Comparison of ENCODE assay signal across 13 mouse cellular contexts in the genomic region with DNA sequence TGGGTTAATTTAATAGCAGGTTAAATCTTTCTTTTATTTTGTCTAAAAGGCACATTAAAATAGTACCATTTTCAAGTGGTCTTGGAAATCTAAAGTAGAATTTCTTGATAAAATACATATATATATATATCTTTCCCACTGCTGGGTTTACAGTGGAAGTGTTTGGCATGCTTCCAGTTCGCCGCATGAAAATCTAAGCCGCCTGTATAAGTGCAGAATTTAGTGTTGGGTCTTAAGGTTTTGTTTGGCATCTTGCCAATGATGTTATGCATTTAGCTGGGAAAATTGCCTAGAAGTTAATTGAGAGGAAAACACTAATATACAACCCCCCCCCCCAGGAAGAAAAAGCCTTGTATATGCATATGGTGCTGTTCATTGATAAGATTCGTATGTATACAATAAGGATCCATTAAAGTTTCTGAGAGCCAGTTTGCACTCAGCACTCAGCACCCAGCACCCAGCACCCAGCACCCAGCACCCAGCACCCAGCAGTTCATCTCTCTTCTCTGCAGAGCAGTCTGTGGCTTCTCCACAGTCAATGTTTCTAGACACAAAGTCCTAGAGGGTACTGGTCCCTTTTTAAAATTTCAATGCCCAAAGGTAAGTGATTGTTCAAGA.
DNase-seq lines count a peak whose midpoint lies in the region; ATAC-seq and TF ChIP-seq lines count a peak whose summit lies in the region.
"Had no signal": no experiment of that assay in that cellular context is flagged by ENCODE, and none has a peak within 500 bp of the region (broad histone marks: within the 10 kb centered on the region; RNA-seq: fewer than 3 reads in every experiment).

No protein-coding gene starts in this region.

- no peak for TF ChIP-seq POLR2A in kidney, adult 2 months (IDR thresholded peaks at IDR 0.05; ENCODE audit: low read depth, low read length)

- H3K36me3 ChIP-seq in kidney, embryonic 16.5 days (ENCODE audit: insufficient read depth, low read length): no peaks in the 10 kb centered on the region
- H3K36me3 ChIP-seq in kidney, adult 2 months (ENCODE audit: control insufficient read depth, insufficient read depth, low read length): no peaks in the 10 kb centered on the region
- no peaks in the 10 kb centered on the region for H3K36me3 ChIP-seq in midbrain, embryonic 16.5 days (ENCODE audit: control insufficient read depth, insufficient read depth, low read length)
- H3K36me3 ChIP-seq in midbrain, embryonic 10.5 days: no peaks in the 10 kb centered on the region
- H3K36me3 ChIP-seq in forebrain, embryonic 12.5 days (replicated peaks): no peaks in the 10 kb centered on the region
- H3K36me3 ChIP-seq in midbrain, postnatal 0 days (ENCODE audit: insufficient read depth, low read length): no peaks in the 10 kb centered on the region
- H3K36me3 ChIP-seq: G1E; limb, embryonic 12.5 days had no signal

- H3K27ac ChIP-seq in kidney, embryonic 16.5 days (ENCODE audit: low read length): no peak overlapping the region
- no peak overlapping the region for H3K27ac ChIP-seq in kidney, adult 2 months (ENCODE audit: insufficient read depth, low read depth, low read length)
- no peak overlapping the region for H3K27ac ChIP-seq in midbrain, embryonic 16.5 days (ENCODE audit: low read length)
- no peak overlapping the region for H3K27ac ChIP-seq in midbrain, embryonic 10.5 days (replicated peaks)
- peak overlapping the region; percentile 74; the same call in 1 of the 2 replicates for H3K27ac ChIP-seq in forebrain, embryonic 12.5 days
- H3K27ac ChIP-seq in midbrain, postnatal 0 days (ENCODE audit: low read depth, low read length): no peak overlapping the region
- H3K27ac ChIP-seq: limb, embryonic 12.5 days had no signal

- no peak for DNase-seq in kidney, adult 2 months
- DNase-seq in midbrain, embryonic 10.5 days (ENCODE audit: low spot score): no peak
- peak; percentile 49 for DNase-seq in midbrain, postnatal 0 days (ENCODE audit: low spot score)
- no peak for DNase-seq in testis, postnatal 10 days (ENCODE audit: low spot score)
- DNase-seq: adrenal gland, adult 8-10 months; cerebellum, adult 2 months; right cerebral cortex, postnatal 14 days had no signal

- no peaks in the 10 kb centered on the region for H3K4me1 ChIP-seq in kidney, embryonic 16.5 days (ENCODE audit: insufficient read depth, low read length)
- H3K4me1 ChIP-seq in kidney, adult 2 months (ENCODE audit: control insufficient read depth, insufficient read depth, low read length): no peaks in the 10 kb centered on the region
- peaks cover 10% of the 10 kb centered on the region for H3K4me1 ChIP-seq in midbrain, embryonic 16.5 days (ENCODE audit: control insufficient read depth, insufficient read depth, low read length)
- peaks cover 18% of the 10 kb centered on the region for H3K4me1 ChIP-seq in midbrain, embryonic 10.5 days
- peaks cover 23% of the 10 kb centered on the region for H3K4me1 ChIP-seq in forebrain, embryonic 12.5 days
- H3K4me1 ChIP-seq in midbrain, postnatal 0 days (ENCODE audit: insufficient read depth, low read length): no peaks in the 10 kb centered on the region; the same call in 1 of the 2 replicates

- H3K9ac ChIP-seq in kidney, embryonic 16.5 days (replicated peaks; ENCODE audit: low read length): no peak overlapping the region
- H3K9ac ChIP-seq in midbrain, embryonic 16.5 days (ENCODE audit: low read depth, low read length): no peak overlapping the region
- H3K9ac ChIP-seq in forebrain, embryonic 12.5 days: no peak overlapping the region
- H3K9ac ChIP-seq in midbrain, postnatal 0 days (replicated peaks; ENCODE audit: low read length, poor library complexity, severe bottlenecking): no peak overlapping the region
- H3K9ac ChIP-seq: limb, embryonic 12.5 days had no signal

- H3K4me2 ChIP-seq in kidney, embryonic 16.5 days (replicated peaks; ENCODE audit: low read depth, low read length): no peak overlapping the region
- H3K4me2 ChIP-seq in midbrain, embryonic 16.5 days (ENCODE audit: low read length): no peak overlapping the region
- no peak overlapping the region for H3K4me2 ChIP-seq in forebrain, embryonic 12.5 days
- no peak overlapping the region for H3K4me2 ChIP-seq in midbrain, postnatal 0 days (ENCODE audit: low read depth, low read length, poor library complexity, severe bottlenecking)
- H3K4me2 ChIP-seq: heart, embryonic 11.5 days; limb, embryonic 12.5 days had no signal

- no peak for TF ChIP-seq CTCF in kidney, adult 2 months (conservative IDR thresholded peaks at IDR 0.05; ENCODE audit: insufficient read depth, insufficient read length, low read depth, low read length)
- TF ChIP-seq CTCF in midbrain, postnatal 0 days (IDR thresholded peaks at IDR 0.05): no peak

- peak; percentile 57; the same call in 1 of the 2 replicates for ATAC-seq in kidney, embryonic 16.5 days (ENCODE audit: low FRiP score, low TSS enrichment)
- ATAC-seq in midbrain, embryonic 16.5 days: 0 out of 2 replicates have a peak, but pooled peaks have one; percentile 25
- ATAC-seq in forebrain, embryonic 12.5 days (ENCODE audit: low FRiP score): 0 out of 2 replicates have a peak, but pooled peaks have one; percentile 18
- no peak for ATAC-seq in midbrain, postnatal 0 days (ENCODE audit: low FRiP score)

- no peak overlapping the region for H3K4me3 ChIP-seq in kidney, embryonic 16.5 days (ENCODE audit: low read length)
- H3K4me3 ChIP-seq in kidney, adult 2 months (ENCODE audit: insufficient read depth, low read depth, low read length): no peak overlapping the region
- H3K4me3 ChIP-seq in midbrain, embryonic 16.5 days (ENCODE audit: low read depth, low read length): no peak overlapping the region
- no peak overlapping the region for H3K4me3 ChIP-seq in midbrain, embryonic 10.5 days
- H3K4me3 ChIP-seq in forebrain, embryonic 12.5 days (replicated peaks): no peak overlapping the region
- H3K4me3 ChIP-seq in midbrain, postnatal 0 days (ENCODE audit: low read depth, low read length): no peak overlapping the region
- H3K4me3 ChIP-seq: limb, embryonic 12.5 days had no signal

- no peaks in the 10 kb centered on the region for H3K9me3 ChIP-seq in kidney, embryonic 16.5 days (ENCODE audit: low read length)
- H3K9me3 ChIP-seq in midbrain, embryonic 16.5 days (replicated peaks; ENCODE audit: control insufficient read depth, low read length, poor library complexity, severe bottlenecking): no peaks in the 10 kb centered on the region
- no peaks in the 10 kb centered on the region for H3K9me3 ChIP-seq in midbrain, embryonic 10.5 days (replicated peaks)
- no peaks in the 10 kb centered on the region for H3K9me3 ChIP-seq in forebrain, embryonic 12.5 days
- no peaks in the 10 kb centered on the region for H3K9me3 ChIP-seq in midbrain, postnatal 0 days (ENCODE audit: low read length)
- H3K9me3 ChIP-seq: limb, embryonic 12.5 days had no signal

- H3K27me3 ChIP-seq in kidney, embryonic 16.5 days (ENCODE audit: insufficient read depth, low read length): no peaks in the 10 kb centered on the region
- no peaks in the 10 kb centered on the region for H3K27me3 ChIP-seq in kidney, adult 2 months (replicated peaks; ENCODE audit: control insufficient read depth, insufficient read depth, low read length)
- no peaks in the 10 kb centered on the region for H3K27me3 ChIP-seq in midbrain, embryonic 16.5 days (ENCODE audit: control insufficient read depth, insufficient read depth, low read depth, low read length)
- no peaks in the 10 kb centered on the region for H3K27me3 ChIP-seq in midbrain, embryonic 10.5 days (ENCODE audit: low read depth, poor library complexity, severe bottlenecking)
- no peaks in the 10 kb centered on the region for H3K27me3 ChIP-seq in forebrain, embryonic 12.5 days
- no peaks in the 10 kb centered on the region for H3K27me3 ChIP-seq in midbrain, postnatal 0 days (ENCODE audit: insufficient read depth, low read length)
- H3K27me3 ChIP-seq: limb, embryonic 12.5 days had no signal

- 38% methylated on average over 4 of the region's 4 CpGs for WGBS in kidney, embryonic 16.5 days
- 51% methylated on average over 4 of the region's 4 CpGs for WGBS in kidney, adult 2 months
- 64% methylated on average over 4 of the region's 4 CpGs for WGBS in midbrain, embryonic 16.5 days
- 95% methylated on average over 4 of the region's 4 CpGs for WGBS in midbrain, embryonic 10.5 days
- WGBS in forebrain, embryonic 12.5 days: 58% methylated on average over 4 of the region's 4 CpGs
- WGBS in midbrain, postnatal 0 days: 64% methylated on average over 4 of the region's 4 CpGs
